Mouse (Mus musculus) embryo, embryonic 11.5 days (tissue): ENCODE measurements around the gene Mrpl21.

ENCODE experiments used
- DNase-seq: peaks from one replicate; pipeline ENCODE4 v3.0.0-alpha.2; 2012; ENCODE audit warnings: low read depth, low spot score

Mrpl21 gene

GRCm38 (mm10) chr19:3297775-3298174 lies 15.1 kb downstream of the Mrpl21 start:
- no peak for DNase-seq

GRCm38 (mm10) chr19:3304017-3304416 lies 21.3 kb downstream of the Mrpl21 start:
- no peak for DNase-seq

GRCm38 (mm10) chr19:3307175-3307949 lies 24.7 kb downstream of the Mrpl21 start:
- no peak for DNase-seq

GRCm38 (mm10) chr19:3319341-3319740 lies 36.6 kb downstream of the Mrpl21 start:
- DNase-seq, result no peak

- DNase-seq, result no peak
These were observed 37.4 kb downstream of the Mrpl21 start for GRCm38 (mm10) chr19:3320086-3320485.

DNA sequence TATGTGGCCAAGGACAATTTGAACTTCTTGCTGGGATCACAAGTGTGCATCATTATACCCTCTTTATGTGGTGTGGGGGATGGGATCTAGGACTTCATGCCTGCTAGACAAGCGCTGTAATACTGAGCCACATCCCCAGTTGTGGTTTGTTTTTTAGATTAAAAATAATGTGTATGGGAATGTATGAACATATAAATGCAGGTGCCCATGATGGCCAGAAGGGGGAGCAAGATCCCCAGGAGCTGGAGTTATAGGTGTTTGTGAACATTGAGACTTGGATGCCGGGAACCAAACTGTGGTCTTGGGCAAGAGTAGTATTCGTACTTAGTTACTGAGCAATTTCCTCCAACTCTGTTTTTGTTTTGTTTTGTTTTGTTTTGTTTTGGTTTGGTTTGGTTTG lies 38.1 kb downstream of the Mrpl21 start:
- no peak for DNase-seq

DNA sequence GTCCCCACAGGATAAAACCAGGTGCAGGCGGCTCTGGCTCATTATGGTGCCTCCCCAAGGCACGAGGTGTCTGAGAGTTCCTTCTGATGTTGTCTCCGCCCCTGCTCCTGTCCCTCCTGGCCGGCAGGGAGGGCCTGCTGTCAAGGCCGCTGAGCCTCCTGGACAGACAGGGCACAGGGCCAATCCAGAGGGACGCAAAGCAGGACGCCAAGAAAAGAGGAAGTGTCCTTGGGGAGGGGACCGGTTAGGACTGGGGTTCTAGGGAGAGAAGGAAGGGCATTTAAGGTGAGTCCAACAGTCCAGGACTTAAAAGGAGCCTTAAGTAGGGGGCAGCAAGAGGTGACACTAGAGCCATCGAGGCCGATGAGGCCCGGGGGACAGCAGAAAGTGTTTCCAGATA lies 38.9 kb downstream of the Mrpl21 start:
- DNase-seq, result no peak

- DNase-seq, result no peak
These were observed 39.7 kb downstream of the Mrpl21 start, which contains the start of gene Cpt1a for GRCm38 (mm10) chr19:3322261-3322969. Gene Cpt1a (plus strand): TSS chr19:3322334.

- peak; percentile 45 for DNase-seq
These were observed 40.5 kb downstream of the Mrpl21 start for GRCm38 (mm10) chr19:3323201-3323621.

GRCm38 (mm10) chr19:3323753-3324270 lies 41.1 kb downstream of the Mrpl21 start:
- DNase-seq, result peak; percentile 14

- DNase-seq, result no peak
These were observed 41.6 kb downstream of the Mrpl21 start for GRCm38 (mm10) chr19:3324271-3324811.

- peak; percentile 90 for DNase-seq
These were observed 42.4 kb downstream of the Mrpl21 start for GRCm38 (mm10) chr19:3324931-3325711.

GRCm38 (mm10) chr19:3325771-3326478 lies 43.2 kb downstream of the Mrpl21 start:
- DNase-seq, result no peak

DNA sequence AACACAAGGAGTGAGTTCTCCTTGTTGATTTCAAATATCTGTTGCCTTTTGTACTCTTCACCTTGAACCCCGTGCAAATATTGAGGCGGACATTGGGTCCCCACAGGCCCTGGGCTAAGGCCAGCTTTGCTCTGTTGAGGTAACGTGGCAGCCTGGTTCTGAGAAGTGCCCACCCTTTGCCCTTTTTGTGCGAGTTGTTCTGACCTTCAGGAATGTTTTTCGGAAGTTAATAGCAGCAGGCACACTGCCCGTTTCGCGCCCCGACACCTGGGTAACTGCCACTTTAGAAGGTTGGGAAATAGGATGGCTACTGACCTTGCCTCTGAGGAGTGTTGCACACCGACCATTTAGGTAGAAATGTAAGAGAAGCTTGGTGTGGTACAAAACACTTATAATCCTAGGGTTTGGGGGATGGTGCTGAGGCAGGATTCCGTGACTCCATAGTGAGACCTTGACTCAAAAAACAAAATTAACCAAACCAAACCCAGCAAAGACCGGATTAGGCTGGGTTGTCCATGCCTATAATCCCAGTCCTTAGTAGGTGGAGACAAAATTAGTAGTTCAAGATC lies 43.9 kb downstream of the Mrpl21 start:
- no peak for DNase-seq

DNA sequence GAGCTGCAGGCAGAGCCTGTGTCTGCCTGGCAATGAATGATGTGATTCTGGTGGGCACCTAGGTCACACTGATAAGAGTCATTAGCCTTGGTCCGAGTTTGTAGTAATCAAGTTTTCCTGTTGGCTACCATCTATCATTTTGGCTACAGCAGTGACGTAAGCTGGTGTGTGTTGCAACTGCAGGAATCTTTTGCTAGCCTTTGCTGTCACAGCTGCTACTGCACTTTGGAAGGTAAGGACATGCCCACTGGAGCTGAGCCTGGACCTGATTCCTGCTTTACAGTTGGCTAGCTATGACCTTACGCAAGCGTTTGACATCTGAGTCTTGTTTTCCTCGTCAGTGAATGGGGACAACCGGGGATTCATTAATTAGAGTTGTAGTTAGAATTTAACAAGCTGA lies 50.5 kb downstream of the Mrpl21 start:
- no peak for DNase-seq

- DNase-seq, result no peak
These were observed 51.2 kb downstream of the Mrpl21 start for GRCm38 (mm10) chr19:3333694-3334515.

DNA sequence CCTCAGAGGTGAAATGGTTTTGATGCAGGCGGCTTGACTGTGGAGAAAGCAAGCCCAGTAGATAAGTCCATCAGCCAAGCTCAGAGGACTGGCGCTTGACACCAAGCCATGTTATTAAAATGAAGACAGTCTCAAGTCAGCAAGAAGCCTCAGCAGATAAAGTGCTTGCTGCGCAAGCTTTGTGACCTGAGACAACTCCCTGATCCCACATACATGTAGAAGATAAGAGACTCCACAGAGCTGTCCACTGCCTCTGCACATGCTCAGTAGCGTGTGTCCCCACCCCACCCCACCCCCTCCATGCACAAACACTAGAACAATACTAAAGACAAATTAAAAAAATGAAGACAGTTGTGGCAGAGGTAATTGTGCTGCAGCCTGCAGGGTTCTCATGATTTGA lies 51.8 kb downstream of the Mrpl21 start:
- DNase-seq, result no peak

GRCm38 (mm10) chr19:3335917-3336316 lies 53.2 kb downstream of the Mrpl21 start:
- no peak for DNase-seq

- DNase-seq, result no peak
These were observed 54.0 kb downstream of the Mrpl21 start for GRCm38 (mm10) chr19:3336485-3337255.
